Mouse (Mus musculus): ENCODE data around the gene Rhox2f. TPM values are rescaled to one million over a fixed set of nuclear protein-coding genes. Genes with fewer than 3 reads are reported as not detected.
"Not testable (repeated sequence)": the region's sequence is repeated elsewhere in the genome, so short reads cannot be mapped to it uniquely, and the experiment has no call there.

Gene Rhox2f
- polyA plus RNA-seq (2015; fragmentation: Nextera tagmentation; extraction: Ambion mirVana): not detected in 2 replicates

- ATAC-seq; H3K27me3 ChIP-seq (ENCODE audit: control insufficient read depth, insufficient read depth, low read depth, low read length); H3K4me3 ChIP-seq (ENCODE audit: low read depth, low read length); H3K4me2 ChIP-seq (ENCODE audit: low read length); H3K4me1 ChIP-seq (ENCODE audit: control insufficient read depth, insufficient read depth, low read length); H3K27ac ChIP-seq (ENCODE audit: low read length); H3K36me3 ChIP-seq (ENCODE audit: control insufficient read depth, insufficient read depth, low read length); H3K9ac ChIP-seq (ENCODE audit: low read depth, low read length); H3K9me3 ChIP-seq (replicated peaks; ENCODE audit: control insufficient read depth, low read length, poor library complexity, severe bottlenecking): not testable (repeated sequence)
- WGBS: 99% methylated on average over 4 of the region's 8 CpGs
These were observed at the start of gene Rhox2f for GRCm38 (mm10) chrX:37571105-37571504. Rhox2f (plus strand) TSS chrX:37571405.

- H3K9ac ChIP-seq (ENCODE audit: low read depth, low read length); H3K27ac ChIP-seq (ENCODE audit: low read length); H3K36me3 ChIP-seq (ENCODE audit: control insufficient read depth, insufficient read depth, low read length); H3K4me2 ChIP-seq (ENCODE audit: low read length); H3K9me3 ChIP-seq (replicated peaks; ENCODE audit: control insufficient read depth, low read length, poor library complexity, severe bottlenecking); H3K27me3 ChIP-seq (ENCODE audit: control insufficient read depth, insufficient read depth, low read depth, low read length); H3K4me1 ChIP-seq (ENCODE audit: control insufficient read depth, insufficient read depth, low read length); ATAC-seq; H3K4me3 ChIP-seq (ENCODE audit: low read depth, low read length): not testable (repeated sequence)
- WGBS: 100% methylated on average over 2 of the region's 8 CpGs
These were observed 41.1 kb upstream of the Rhox2f start, which contains the start of gene Rhox2e for GRCm38 (mm10) chrX:37530152-37530551. Rhox2e (plus strand) TSS chrX:37530452.

GRCm38 (mm10) chrX:37541719-37542118, 29.5 kb upstream of the Rhox2f start, which contains the start of gene Rhox3e:
Rhox3e (plus strand) TSS chrX:37542019.
- not testable (repeated sequence) for H3K4me1 ChIP-seq (ENCODE audit: control insufficient read depth, insufficient read depth, low read length); H3K4me3 ChIP-seq (ENCODE audit: low read depth, low read length); H3K4me2 ChIP-seq (ENCODE audit: low read length); H3K36me3 ChIP-seq (ENCODE audit: control insufficient read depth, insufficient read depth, low read length); H3K9me3 ChIP-seq (replicated peaks; ENCODE audit: control insufficient read depth, low read length, poor library complexity, severe bottlenecking); H3K27ac ChIP-seq (ENCODE audit: low read length); ATAC-seq; H3K27me3 ChIP-seq (ENCODE audit: control insufficient read depth, insufficient read depth, low read depth, low read length); H3K9ac ChIP-seq (ENCODE audit: low read depth, low read length)
- WGBS: no CpG with 5 or more reads among the region's 4 CpGs

- not testable (repeated sequence) for H3K4me2 ChIP-seq (ENCODE audit: low read length); H3K36me3 ChIP-seq (ENCODE audit: control insufficient read depth, insufficient read depth, low read length); H3K9me3 ChIP-seq (replicated peaks; ENCODE audit: control insufficient read depth, low read length, poor library complexity, severe bottlenecking); H3K4me3 ChIP-seq (ENCODE audit: low read depth, low read length); ATAC-seq; H3K9ac ChIP-seq (ENCODE audit: low read depth, low read length); H3K27me3 ChIP-seq (ENCODE audit: control insufficient read depth, insufficient read depth, low read depth, low read length); H3K27ac ChIP-seq (ENCODE audit: low read length); H3K4me1 ChIP-seq (ENCODE audit: control insufficient read depth, insufficient read depth, low read length)
- WGBS: 95% methylated on average over 10 of the region's 18 CpGs
These were observed 14.1 kb upstream of the Rhox2f start, which contains the start of gene Rhox4e for GRCm38 (mm10) chrX:37557112-37557511. Rhox4e (plus strand) TSS chrX:37557412.

- not testable (repeated sequence) for H3K36me3 ChIP-seq (ENCODE audit: control insufficient read depth, insufficient read depth, low read length); H3K4me1 ChIP-seq (ENCODE audit: control insufficient read depth, insufficient read depth, low read length); H3K9ac ChIP-seq (ENCODE audit: low read depth, low read length); H3K4me2 ChIP-seq (ENCODE audit: low read length); H3K4me3 ChIP-seq (ENCODE audit: low read depth, low read length); H3K27me3 ChIP-seq (ENCODE audit: control insufficient read depth, insufficient read depth, low read depth, low read length); H3K9me3 ChIP-seq (replicated peaks; ENCODE audit: control insufficient read depth, low read length, poor library complexity, severe bottlenecking); ATAC-seq; H3K27ac ChIP-seq (ENCODE audit: low read length)
- 73% methylated on average over 2 of the region's 2 CpGs for WGBS
These were observed 1.4 kb downstream of the Rhox2f start for GRCm38 (mm10) chrX:37572638-37573037.

GRCm38 (mm10) chrX:37580692-37581091, 9.5 kb downstream of the Rhox2f start, which contains the start of gene Rhox3f:
Rhox3f (plus strand) TSS chrX:37580992.
- H3K36me3 ChIP-seq (ENCODE audit: control insufficient read depth, insufficient read depth, low read length); H3K9ac ChIP-seq (ENCODE audit: low read depth, low read length); H3K9me3 ChIP-seq (replicated peaks; ENCODE audit: control insufficient read depth, low read length, poor library complexity, severe bottlenecking); H3K27ac ChIP-seq (ENCODE audit: low read length); H3K4me3 ChIP-seq (ENCODE audit: low read depth, low read length); H3K4me1 ChIP-seq (ENCODE audit: control insufficient read depth, insufficient read depth, low read length); H3K27me3 ChIP-seq (ENCODE audit: control insufficient read depth, insufficient read depth, low read depth, low read length); ATAC-seq; H3K4me2 ChIP-seq (ENCODE audit: low read length): not testable (repeated sequence)

- H3K4me2 ChIP-seq (ENCODE audit: low read length); H3K36me3 ChIP-seq (ENCODE audit: control insufficient read depth, insufficient read depth, low read length); H3K9ac ChIP-seq (ENCODE audit: low read depth, low read length); H3K27me3 ChIP-seq (ENCODE audit: control insufficient read depth, insufficient read depth, low read depth, low read length); ATAC-seq; H3K27ac ChIP-seq (ENCODE audit: low read length); H3K9me3 ChIP-seq (replicated peaks; ENCODE audit: control insufficient read depth, low read length, poor library complexity, severe bottlenecking); H3K4me1 ChIP-seq (ENCODE audit: control insufficient read depth, insufficient read depth, low read length); H3K4me3 ChIP-seq (ENCODE audit: low read depth, low read length): not testable (repeated sequence)
- 98% methylated on average over 14 of the region's 19 CpGs for WGBS
These were observed 36.4 kb downstream of the Rhox2f start, which contains the start of gene Rhox4f for GRCm38 (mm10) chrX:37607604-37608003. Rhox4f (minus strand) TSS chrX:37607704.

Other genes with a start within 250 kb of the Rhox2f start
- not detected in 2 replicates for gene Rhox3a2, start 191.4 kb upstream of the Rhox2f start, polyA plus RNA-seq (2015; fragmentation: Nextera tagmentation; extraction: Ambion mirVana)
- not detected in 2 replicates for gene Rhox4a2, start 180.6 kb upstream of the Rhox2f start, polyA plus RNA-seq (2015; fragmentation: Nextera tagmentation; extraction: Ambion mirVana)
- gene Rhox2b, start 159.3 kb upstream of the Rhox2f start, polyA plus RNA-seq (2015; fragmentation: Nextera tagmentation; extraction: Ambion mirVana): not detected in 2 replicates
- gene Rhox4b, start 138.9 kb upstream of the Rhox2f start, polyA plus RNA-seq (2015; fragmentation: Nextera tagmentation; extraction: Ambion mirVana): not detected in 2 replicates
- not detected in 2 replicates for gene Rhox2c, start 117.7 kb upstream of the Rhox2f start, polyA plus RNA-seq (2015; fragmentation: Nextera tagmentation; extraction: Ambion mirVana)
- not detected in 2 replicates for gene Rhox3c, start 112.8 kb upstream of the Rhox2f start, polyA plus RNA-seq (2015; fragmentation: Nextera tagmentation; extraction: Ambion mirVana)
- not detected in 2 replicates for gene Rhox4c, start 91.1 kb upstream of the Rhox2f start, polyA plus RNA-seq (2015; fragmentation: Nextera tagmentation; extraction: Ambion mirVana)
- gene Rhox2d, start 78.0 kb upstream of the Rhox2f start, polyA plus RNA-seq (2015; fragmentation: Nextera tagmentation; extraction: Ambion mirVana): not detected in 2 replicates
- not detected in 2 replicates for gene Rhox4d, start 57.0 kb upstream of the Rhox2f start, polyA plus RNA-seq (2015; fragmentation: Nextera tagmentation; extraction: Ambion mirVana)
- gene Rhox2e, start 41.0 kb upstream of the Rhox2f start, polyA plus RNA-seq (2015; fragmentation: Nextera tagmentation; extraction: Ambion mirVana): not detected in 2 replicates
- gene Rhox3e, start 29.4 kb upstream of the Rhox2f start, polyA plus RNA-seq (2015; fragmentation: Nextera tagmentation; extraction: Ambion mirVana): not detected in 2 replicates
- gene Rhox4e, start 14.0 kb upstream of the Rhox2f start, polyA plus RNA-seq (2015; fragmentation: Nextera tagmentation; extraction: Ambion mirVana): not detected in 2 replicates
- gene Rhox3f, start 9.6 kb downstream of the Rhox2f start, polyA plus RNA-seq (2015; fragmentation: Nextera tagmentation; extraction: Ambion mirVana): not detected in 2 replicates
- gene Rhox4f, start 36.3 kb downstream of the Rhox2f start, polyA plus RNA-seq (2015; fragmentation: Nextera tagmentation; extraction: Ambion mirVana): not detected in 2 replicates
- not detected in 2 replicates for gene Rhox3g, start 57.2 kb downstream of the Rhox2f start, polyA plus RNA-seq (2015; fragmentation: Nextera tagmentation; extraction: Ambion mirVana)
- not detected in 2 replicates for gene Rhox2g, start 72.1 kb downstream of the Rhox2f start, polyA plus RNA-seq (2015; fragmentation: Nextera tagmentation; extraction: Ambion mirVana)
- not detected in 2 replicates for gene Rhox4g, start 79.9 kb downstream of the Rhox2f start, polyA plus RNA-seq (2015; fragmentation: Nextera tagmentation; extraction: Ambion mirVana)
- gene Rhox3h, start 97.4 kb downstream of the Rhox2f start, polyA plus RNA-seq (2015; fragmentation: Nextera tagmentation; extraction: Ambion mirVana): not detected in 2 replicates
- not detected in 2 replicates for gene Rhox2h, start 101.9 kb downstream of the Rhox2f start, polyA plus RNA-seq (2015; fragmentation: Nextera tagmentation; extraction: Ambion mirVana)
- 0.36 and 0.62 TPM in 2 replicates for gene Rhox5, start 233.4 kb downstream of the Rhox2f start, polyA plus RNA-seq (2015; fragmentation: Nextera tagmentation; extraction: Ambion mirVana)